Mouse (Mus musculus) layer of hippocampus, adult 2 months (tissue): Measurements from ENCODE around the gene Cxcl3. TPM values are rescaled to one million over a fixed set of nuclear protein-coding genes. Genes with fewer than 3 reads are reported as not detected.
A peak's percentile ranks its signal among the peaks of the same experiment; 100 is the strongest.

Experiments used
- DNase-seq, 2 experiments: peaks; one replicate each; pipeline ENCODE4 v3.0.0; 2022; ENCODE audit warnings: low spot score in 2 of 2
- H3K27ac ChIP-seq: fragments of 200-600 bp; 2 replicates; pipeline ENCODE4 v1.8.1; 2022
- H3K4me3 ChIP-seq: fragments of 200-600 bp; 2 replicates; pipeline ENCODE4 v1.8.1; 2022; ENCODE audit warnings: mild to moderate bottlenecking
- CTCF ChIP-seq: fragments of 200-600 bp; conservative IDR thresholded peaks from 2 replicates; pipeline ENCODE4 v1.8.1; 2022; ENCODE audit warnings: antibody characterized with exemption, mild to moderate bottlenecking, moderate library complexity
- long read RNA-seq, 2 experiments: library from polyadenylated mRNA; stranded (forward); transcript quantifications; one replicate each; pipeline ENCODE4 v2.0.0; 2021; ENCODE audit warnings: borderline mapping rate in 2 of 2
- total RNA-seq, 2 experiments: library from RNA; stranded (reverse); gene quantifications; 2 replicates each; pipeline ENCODE4 v1.2.3; 2021

Cxcl3 gene
- not detected for total RNA-seq
- long read RNA-seq, experiment 1 = 0 reads
- long read RNA-seq, experiment 2 = 0 reads

DNA sequence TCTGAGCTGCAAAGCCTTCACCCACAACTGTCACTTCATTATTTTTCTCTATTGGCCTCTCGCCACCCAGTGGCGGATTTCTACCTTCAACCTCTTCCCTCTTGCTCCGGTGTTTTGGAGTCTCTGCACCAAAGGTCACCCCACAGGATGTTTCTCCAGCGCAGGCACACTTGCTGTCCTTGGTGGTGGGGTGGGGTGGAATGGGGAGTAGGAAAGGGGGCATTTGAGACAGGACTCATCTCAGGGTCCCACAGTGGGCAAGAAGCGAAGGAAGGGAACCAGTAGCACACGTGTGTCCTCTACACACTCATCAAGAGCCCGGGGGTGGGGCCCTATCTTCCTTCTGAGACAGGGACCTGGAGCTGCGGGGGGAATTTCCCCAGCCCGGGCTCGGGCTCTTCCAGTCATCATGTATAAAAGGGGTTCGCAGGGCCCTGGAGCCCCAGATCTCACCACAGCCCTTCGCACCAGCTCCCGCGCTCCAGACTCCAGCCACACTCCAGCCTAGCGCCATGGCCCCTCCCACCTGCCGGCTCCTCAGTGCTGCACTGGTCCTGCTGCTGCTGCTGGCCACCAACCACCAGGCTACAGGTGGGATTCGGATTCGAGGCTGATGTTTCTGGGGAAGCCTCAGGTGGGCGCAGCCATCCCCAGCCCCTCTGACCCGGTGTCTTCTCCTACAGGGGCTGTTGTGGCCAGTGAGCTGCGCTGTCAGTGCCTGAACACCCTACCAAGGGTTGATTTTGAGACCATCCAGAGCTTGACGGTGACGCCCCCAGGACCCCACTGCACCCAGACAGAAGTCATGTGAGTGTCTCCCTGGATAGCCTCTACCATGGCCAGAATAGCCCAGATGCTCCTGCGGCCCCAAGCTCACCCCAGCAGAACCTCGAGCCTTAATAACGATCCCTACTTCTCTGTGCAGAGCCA is at the start of gene Cxcl3:
Gene Cxcl3 (plus strand): TSS at position 445 of the 930 bp plus-strand sequence.
- DNase-seq = no peak
- TF ChIP-seq CTCF = peak; percentile 49
- Histone ChIP-seq H3K27ac (no peak within 1 kb of the TSS), H3K4me3 (no peak within 1 kb of the TSS; the same call in 1 of the 2 replicates)

DNA sequence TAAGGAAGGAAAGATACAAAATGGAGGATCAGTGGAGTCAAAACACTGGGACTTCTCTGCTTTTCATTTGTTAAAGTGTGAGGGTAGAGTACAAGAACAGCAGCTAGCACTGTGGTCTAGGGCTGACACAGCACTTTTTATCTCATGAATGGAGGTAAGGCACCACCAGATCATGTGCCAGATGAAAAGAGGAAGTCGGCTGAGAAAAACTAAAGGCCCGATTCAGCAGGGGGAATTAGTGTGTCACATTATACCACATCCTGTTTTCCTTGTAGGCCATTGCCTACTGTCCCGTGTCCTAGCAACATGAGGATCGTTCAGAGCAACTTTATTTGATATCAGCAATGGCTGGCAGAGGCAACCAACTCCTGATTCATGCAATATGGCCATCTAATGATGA is 43.9 kb upstream of the Cxcl3 start:
- Histone ChIP-seq H3K4me3 (no peak overlapping the region), H3K27ac (no peak overlapping the region)
- no peak for TF ChIP-seq CTCF
- DNase-seq = no peak

DNA sequence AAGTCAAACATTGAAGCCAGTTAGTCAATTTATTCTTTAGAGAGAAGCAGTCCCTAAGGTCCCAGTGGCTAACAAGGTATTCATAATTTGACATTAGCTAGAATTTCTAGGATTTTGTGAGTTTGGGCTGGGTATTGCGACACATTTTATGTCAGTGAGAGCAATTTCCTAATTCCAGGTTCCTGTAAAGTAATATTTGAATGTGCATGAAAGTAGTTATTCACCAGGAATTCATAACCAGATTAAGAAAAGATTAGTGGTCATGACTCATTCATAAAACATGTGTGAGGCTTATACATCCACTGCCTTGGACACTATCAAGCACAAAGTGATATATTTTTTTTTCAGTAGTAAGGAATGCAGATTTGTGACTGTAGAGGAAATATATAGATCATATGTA is 32.0 kb upstream of the Cxcl3 start:
- H3K4me3 ChIP-seq = no peak overlapping the region
- no peak for TF ChIP-seq CTCF
- no peak for DNase-seq
- H3K27ac ChIP-seq = no peak overlapping the region

DNA sequence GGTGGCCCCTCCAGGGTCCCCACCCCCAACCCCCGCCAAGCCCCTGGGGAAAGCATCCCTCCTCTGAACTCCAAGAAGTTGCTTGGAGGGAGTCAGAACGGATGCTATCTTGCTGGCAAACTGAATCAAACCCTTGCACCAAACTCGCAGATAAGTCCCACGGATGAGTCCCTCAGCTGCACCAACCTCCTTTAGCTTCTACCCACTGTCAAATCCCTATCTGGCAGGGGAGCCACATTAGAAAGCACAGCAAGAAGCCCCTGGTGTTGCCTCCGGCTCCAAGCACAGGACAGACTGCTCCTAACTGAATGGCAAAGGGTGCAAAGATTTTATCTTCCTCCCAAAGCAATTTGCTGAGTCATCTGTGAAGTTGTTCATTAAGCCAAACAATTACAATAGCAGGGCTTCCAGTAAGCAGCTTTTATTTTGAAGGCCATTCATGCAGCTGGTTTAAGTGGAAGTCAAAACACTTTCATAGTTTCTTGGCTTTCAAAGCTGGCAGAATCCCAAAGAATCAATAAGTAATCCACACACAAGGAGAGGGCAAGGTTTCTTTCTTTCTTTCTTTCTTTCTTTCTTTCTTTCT is 27.8 kb upstream of the Cxcl3 start:
- DNase-seq = no peak
- H3K27ac ChIP-seq = no peak overlapping the region
- no peak overlapping the region for H3K4me3 ChIP-seq
- no peak for TF ChIP-seq CTCF

DNA sequence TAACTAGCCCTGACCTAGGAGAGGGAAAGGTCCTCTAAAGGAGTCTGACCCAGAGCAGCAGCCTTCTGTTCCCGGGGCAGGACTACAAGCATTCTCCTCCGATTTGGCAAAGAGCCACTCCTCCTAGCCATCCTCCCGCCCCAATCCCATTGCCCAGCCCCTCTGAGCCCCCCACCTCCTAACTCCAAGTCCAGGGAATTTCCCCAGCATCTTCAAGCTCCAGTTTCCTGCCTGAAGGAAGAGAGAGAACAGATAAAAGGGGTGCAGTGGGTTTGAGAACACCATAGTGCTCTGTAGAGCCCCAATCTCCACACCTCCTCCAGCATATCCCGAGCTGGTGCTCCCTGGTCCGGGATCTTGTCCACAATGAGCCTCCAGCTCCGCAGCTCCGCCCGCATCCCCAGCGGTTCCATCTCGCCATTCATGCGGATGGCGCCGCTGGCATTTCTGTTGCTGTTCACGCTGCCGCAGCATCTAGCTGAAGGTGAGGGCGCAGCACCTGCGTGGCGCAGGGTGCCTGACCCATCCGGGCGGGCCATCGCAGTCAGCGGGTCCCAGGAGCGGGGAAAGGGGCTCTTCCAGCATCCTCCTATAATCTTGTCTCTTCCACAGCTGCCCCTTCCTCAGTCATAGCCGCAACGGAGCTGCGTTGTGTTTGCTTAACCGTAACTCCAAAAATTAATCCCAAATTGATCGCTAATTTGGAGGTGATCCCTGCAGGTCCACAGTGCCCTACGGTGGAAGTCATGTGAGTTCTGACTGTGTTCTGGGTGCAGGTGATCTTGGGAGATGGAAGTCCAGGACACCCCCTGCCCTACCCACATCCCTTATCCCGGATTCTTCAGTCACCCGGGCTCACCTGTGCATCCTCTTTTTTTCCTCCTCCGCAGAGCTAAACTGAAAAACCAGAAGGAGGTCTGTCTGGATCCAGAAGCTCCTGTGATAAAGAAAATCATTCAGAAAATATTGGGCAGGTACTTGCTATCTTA is 26.5 kb upstream of the Cxcl3 start, which contains the start of gene Cxcl5:
Gene Cxcl5 (plus strand): TSS at position 284 of the 989 bp plus-strand sequence.
- no peak within 1 kb of the TSS for H3K27ac ChIP-seq
- no peak for DNase-seq
- peak within 1 kb of the TSS; percentile 54 for H3K4me3 ChIP-seq
- no peak for TF ChIP-seq CTCF

DNA sequence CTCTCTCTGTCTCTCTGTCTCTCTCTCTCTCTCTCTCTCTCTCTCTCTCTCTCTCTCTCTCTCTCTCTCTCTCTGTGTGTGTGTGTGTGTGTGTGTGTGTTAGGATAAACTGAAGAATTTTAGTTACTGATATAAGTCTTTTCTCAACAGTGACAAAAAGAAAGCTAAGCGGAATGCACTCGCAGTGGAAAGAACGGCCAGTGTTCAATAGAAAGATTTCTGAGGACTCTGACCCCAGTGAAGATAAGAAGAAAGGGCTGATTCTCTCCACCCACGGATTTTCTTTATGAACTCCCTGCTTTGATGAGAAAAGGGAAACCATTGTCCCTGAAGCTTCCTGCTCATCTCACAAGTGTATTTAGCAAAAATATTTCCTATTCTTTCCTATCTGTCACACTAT is 25.6 kb upstream of the Cxcl3 start:
- no peak overlapping the region for H3K27ac ChIP-seq
- TF ChIP-seq CTCF = no peak
- H3K4me3 ChIP-seq = no peak overlapping the region
- DNase-seq = no peak

DNA sequence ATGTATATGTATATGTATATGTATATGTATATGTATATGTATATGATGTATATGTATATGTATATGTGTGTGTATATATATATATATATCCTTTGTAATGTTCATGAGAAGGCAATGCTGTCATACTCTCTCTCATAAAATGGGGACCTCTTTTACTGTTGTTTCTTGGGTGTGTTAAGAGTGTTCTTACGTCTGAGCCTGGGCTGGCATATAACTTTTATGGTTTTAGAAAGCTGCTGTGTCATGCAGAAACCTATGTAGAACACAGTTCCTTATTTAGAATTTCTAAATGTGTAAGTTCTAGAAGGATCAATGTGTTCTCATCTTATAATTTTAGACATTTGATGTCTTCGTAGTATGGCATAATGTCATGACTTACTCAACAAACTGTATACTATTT is 25.1 kb upstream of the Cxcl3 start:
- Histone ChIP-seq H3K27ac (no peak overlapping the region), H3K4me3 (no peak overlapping the region)
- no peak for DNase-seq
- no peak for TF ChIP-seq CTCF

DNA sequence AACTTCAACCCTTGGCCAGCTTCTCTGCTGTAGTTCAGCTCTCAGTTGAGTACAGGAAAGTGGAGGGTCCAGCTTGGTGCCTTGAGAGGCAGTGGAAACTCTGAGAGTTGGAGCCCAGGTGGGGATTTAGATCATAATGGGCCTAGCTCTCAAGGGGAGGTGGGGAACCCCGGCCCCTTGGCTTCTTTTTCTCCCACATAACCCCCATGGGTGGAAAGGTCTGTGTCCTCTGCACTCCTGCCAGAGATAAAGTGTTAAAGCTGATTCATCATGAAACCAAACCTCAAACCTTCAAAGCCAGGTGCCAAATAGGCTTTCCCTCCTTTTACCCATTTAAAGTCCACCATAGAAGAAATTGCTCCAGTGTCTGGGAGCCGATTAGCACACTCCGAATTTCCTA is 24.1 kb upstream of the Cxcl3 start:
- Histone ChIP-seq H3K4me3 (no peak overlapping the region), H3K27ac (no peak overlapping the region)
- no peak for TF ChIP-seq CTCF
- DNase-seq = no peak

DNA sequence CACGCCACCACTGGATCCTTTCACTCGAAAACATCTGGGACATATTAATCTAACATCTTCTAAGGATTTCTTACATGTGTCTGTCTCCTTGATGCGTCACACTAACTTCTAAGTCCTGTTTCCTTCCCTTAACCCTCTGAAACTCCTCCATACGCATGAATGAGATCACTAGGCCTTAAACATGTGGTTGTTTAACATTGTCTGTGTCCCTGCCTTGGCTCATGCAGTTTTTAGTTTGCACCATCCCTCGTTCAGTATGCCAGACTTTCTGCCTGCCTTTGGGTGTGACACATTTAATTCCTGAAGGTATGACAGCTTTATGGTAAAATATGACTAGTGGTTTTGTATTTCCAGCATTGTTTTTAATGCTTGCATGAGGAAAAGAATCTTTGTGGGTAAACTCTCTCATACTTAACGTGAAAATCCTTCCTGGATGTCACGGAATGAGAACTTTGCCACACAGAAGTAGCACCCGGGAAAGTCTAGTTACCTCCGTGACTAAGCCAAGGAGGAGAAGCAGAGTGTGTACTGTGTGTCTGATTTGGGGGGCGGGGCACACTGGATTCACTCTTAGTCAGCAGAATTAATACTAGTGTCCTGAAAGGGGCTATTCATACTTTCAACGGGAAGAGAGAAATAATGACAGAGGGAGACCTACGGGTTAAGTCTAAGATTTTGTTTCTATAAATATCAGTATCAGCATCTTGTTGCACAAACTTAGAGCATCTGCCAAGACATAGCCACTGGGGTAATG is 21.8 kb upstream of the Cxcl3 start:
- TF ChIP-seq CTCF = no peak
- no peak for DNase-seq
- no peak overlapping the region for H3K4me3 ChIP-seq
- no peak overlapping the region for H3K27ac ChIP-seq

DNA sequence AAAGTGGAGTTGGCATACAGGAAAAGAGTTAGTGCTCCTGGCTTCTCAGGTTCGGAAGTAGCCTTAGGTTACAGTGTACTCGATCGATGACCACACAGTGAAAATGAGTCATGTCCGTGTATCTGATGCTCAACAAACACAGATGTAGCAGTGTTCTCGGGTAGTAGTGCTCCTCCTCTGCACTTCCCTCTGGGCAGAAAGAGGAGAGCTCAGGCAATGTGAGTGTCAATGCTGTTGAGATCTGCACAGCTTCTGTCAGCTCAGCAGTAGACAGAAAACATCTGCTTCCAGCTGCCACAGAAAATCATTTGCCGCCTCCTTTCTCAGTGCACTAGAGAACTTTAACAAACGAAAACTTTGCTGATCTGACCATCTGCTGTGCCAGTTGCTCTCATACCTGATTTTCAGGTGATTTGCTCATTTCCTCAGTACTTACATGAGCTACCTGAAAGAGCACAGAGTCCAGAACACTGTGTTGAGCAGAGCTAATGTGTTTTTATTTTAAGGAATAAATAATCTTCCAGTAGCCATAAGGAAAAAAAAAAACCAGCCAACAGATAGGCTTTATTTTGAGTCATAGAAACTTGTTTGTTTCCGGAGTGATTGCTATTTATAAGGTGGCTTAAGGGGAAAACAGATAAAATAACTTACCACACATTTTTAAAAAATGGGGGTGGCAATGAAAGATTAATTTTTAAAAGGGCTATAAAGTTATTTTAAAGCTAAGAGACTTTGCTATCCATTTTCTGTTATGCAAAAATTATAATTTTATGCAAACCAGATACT is 19.9 kb upstream of the Cxcl3 start:
- no peak for DNase-seq
- Histone ChIP-seq H3K27ac (no peak overlapping the region), H3K4me3 (no peak overlapping the region)
- no peak for TF ChIP-seq CTCF

DNA sequence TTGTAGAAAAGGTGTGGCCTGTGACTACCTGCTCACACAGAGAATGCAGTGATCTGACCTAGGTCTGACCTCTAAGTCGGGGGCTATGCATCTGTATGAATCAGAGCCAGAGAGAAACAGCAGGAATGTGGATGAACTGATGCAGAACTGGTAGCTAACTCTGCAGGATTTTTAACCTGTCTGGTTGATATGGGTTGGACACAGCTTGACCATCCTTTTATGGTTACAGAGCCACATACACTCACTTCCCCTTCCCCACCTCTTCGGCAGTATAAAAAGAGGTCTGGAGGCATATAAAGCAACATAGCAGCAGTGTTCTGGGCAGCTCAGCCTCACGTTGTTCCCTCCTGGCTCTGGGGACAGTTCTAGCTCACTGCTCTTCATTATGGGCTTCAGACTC is 17.7 kb upstream of the Cxcl3 start, which contains the start of gene Ppbp:
Gene Ppbp (plus strand): TSS at position 301 of the 400 bp plus-strand sequence.
- no peak for DNase-seq
- Histone ChIP-seq H3K4me3 (no peak within 1 kb of the TSS), H3K27ac (no peak within 1 kb of the TSS)
- no peak for TF ChIP-seq CTCF
